Mouse (Mus musculus) induced T-regulatory cell, adult 2 months (primary cell): ENCODE measurements at regions not wholly inside any gene's neighbourhood (a gene's known extent, or its start where the extent isn't known, plus 50 kb on each side); places are given as distances from the start of the nearest gene placed in this dataset.

Source experiments
- DNase-seq: peaks from one replicate; pipeline ENCODE4 v3.0.0-alpha.2; 2012; ENCODE audit warnings: low read depth

- DNase-seq, result no peak
Observed at GRCm38 (mm10) chr10:56893210-56893705, 516.1 kb downstream of the Gja1 start.

DNA sequence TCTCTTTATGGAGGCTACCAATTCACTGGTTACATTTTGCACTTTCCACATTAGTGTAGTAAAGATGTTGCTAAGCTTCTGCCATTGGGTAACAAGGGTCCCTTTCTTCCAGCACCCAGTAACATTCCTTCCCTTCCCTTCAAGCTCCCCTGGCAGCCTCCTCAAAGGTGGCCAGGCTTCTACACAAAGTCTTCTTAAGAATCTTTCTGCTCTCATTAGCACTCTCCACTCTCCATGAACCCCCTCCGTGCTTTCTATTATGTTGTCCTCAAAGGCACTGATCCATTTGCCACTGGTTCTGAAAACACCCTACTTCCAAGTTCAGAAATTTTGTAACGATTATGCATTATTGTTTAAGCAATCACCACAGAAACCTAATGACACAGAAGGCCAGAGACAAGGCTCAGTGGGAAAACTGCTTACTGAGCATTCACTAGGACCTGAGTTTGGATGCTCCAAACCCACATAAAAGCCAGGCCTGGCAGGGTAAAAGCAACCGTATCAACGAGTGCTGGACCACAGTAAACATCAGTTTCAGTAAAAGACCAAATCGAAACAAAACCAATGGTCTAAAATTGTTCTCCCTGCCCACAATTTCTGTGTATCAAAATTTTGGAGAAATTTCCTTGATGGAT, 522.6 kb downstream of the Gja1 start:
- DNase-seq, result no peak

DNA sequence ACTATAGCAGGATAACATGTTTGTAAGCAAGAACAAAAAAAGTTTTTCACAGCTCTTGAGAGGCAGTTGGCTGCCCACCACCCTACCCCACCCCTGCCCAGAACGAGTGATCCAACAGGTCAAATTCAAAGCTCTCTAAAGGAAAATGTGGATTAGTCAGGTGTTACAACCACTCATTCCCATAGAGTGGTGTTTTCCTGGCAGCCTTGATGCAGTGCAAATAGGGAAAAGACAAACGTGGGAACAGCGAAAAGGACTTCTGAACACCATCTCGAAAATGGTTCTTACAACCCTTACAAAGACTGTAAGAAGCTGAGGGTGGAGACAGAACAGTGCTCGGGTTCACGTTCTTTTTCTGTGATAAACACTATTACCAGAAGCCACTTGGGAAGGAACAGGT, 523.8 kb downstream of the Gja1 start:
- DNase-seq, result no peak

- no peak for DNase-seq
Observed at GRCm38 (mm10) chr10:56912711-56913110, 535.6 kb downstream of the Gja1 start.

- DNase-seq, result no peak
Observed at GRCm38 (mm10) chr10:56914103-56914502, 537.0 kb downstream of the Gja1 start.

DNA sequence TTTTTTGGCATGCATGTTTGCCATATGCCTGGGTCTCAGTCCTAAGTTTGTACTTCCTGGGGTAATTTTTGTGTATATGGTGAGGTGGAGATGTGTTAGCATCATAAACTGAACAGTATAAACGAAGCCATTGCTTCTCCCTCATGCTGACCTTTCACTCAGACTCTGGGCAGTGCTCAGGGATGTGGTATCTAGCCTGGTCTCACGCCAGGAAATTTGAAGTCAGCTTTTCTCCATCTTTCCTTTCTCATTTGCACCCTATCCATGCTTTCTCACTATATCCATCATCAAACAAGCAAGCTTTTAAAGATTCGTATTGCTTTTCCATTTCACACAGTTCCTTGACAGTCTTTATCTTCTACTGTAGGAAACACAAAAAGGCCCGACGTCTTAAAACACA, 541.3 kb downstream of the Gja1 start:
- DNase-seq, result no peak

- no peak for DNase-seq
Observed at GRCm38 (mm10) chr10:56920711-56921672, 543.9 kb downstream of the Gja1 start.

- no peak for DNase-seq
Observed at GRCm38 (mm10) chr10:56935174-56935573, 551.0 kb upstream of the Hsf2 start.

DNA sequence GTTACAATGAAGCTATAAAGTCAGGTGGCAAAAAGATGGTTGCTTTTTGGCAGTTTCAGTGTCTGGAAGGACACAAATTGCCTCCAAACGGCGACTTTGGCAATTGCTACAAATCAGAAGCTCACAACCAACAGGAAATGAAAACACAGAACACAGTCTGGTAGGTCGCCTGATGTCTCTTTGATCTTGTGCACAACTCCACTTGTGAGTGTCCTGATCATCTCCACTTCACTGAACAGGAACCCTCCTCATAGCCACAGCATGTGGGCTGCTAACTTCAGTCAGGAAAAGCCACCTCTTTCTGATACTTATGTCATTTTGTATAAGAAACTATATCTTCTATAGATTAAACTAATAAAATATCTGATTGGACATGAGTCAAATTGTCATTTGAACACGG, 544.2 kb upstream of the Hsf2 start:
- no peak for DNase-seq

- no peak for DNase-seq
Observed at GRCm38 (mm10) chr10:56944434-56945145, 541.6 kb upstream of the Hsf2 start.

- no peak for DNase-seq
Observed at GRCm38 (mm10) chr10:56956728-56957127, 529.5 kb upstream of the Hsf2 start.

- DNase-seq, result no peak
Observed at GRCm38 (mm10) chr10:56962096-56962807, 523.9 kb upstream of the Hsf2 start.

DNA sequence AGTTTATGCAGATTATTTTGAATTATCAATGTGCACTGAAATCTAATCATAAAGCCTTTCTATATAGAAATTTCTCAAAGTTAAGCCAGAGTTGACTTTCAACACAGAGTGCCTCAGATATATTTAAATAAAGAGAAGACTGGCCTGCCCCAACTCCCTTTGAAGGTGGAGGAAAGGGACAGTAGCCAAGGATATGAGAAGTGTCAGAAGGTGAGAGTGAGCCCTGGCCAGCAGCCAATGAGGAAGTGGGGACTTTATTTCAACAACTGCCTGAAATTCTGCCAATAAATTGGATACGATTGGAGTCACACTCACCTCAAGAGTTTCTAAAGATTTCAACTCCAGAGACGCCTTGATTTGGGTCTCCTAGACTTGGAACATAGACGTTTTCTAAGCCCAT, 523.0 kb upstream of the Hsf2 start:
- no peak for DNase-seq

DNA sequence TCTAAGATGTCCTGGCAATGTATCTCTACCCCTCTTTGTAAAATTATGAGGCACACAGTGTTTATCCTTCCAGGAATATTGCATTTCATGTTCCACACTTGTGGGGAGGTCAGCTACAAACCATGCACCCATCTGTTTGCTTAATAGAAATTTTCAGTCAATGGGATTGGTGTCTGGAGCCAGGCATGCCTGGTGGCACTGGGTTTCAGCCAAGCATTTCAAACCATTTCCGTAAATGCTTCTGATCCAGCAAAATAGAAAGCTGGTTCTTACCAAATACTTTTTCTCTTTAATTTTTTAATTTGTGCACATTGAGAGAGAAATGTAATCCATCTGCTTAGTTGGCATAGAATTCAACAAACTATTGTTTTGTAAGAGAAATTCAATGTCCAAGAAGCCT, 517.3 kb upstream of the Hsf2 start:
- DNase-seq, result no peak

GRCm38 (mm10) chr10:56974812-56975211, 511.4 kb upstream of the Hsf2 start:
- no peak for DNase-seq

- DNase-seq, result no peak
Observed at GRCm38 (mm10) chr10:56979601-56980000, 506.6 kb upstream of the Hsf2 start.

DNA sequence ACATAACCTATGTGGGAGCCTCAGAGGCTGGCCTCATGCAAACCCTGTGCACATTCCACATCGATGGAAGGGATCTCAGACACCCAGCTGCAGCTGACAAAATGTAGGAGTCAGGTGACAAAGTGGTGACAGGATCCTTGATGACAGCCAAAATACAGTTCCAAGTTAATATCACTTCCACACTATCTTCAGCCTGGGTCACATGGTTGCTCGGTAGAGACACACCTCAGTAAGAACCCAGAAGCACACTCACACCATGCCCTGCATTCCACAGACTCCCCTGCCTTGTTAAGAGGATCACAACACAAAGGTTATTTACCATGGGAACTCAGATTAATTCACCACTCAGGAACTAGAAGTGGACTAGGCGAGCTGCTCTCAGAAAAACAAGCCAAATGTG, 505.4 kb upstream of the Hsf2 start:
- DNase-seq, result no peak

DNA sequence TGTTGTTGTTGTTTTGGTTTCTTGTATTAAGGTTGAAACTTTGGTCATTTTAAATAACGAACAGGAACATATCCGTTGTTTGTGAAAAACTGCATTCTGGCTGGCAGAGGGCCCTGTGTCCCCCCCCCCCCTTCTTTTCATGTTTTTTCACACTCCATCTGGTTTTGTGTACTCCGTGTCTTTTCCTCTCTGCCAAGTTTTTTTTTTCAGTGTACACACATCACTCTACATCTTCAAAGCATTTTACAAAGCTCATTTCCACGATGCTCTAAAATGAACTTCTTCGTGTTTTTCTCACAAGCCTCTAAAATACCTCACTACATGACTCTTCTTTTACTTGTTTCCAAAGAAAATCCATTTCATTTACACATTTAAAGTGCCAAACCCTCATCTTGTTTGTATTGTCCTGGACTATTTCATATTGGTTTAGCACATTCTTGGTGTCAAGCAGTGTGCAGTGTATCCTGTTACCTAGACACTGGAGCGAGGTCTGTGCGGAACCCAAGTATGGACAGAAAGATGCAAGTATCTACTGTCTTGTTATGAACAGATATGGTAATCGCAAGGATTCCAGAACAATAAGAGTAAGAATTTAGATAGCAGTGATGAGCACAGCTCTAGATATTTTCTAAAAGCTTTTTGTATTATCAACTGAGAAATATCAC, 503.5 kb upstream of the Hsf2 start:
- DNase-seq, result no peak

GRCm38 (mm10) chr10:56994969-56995368, 491.2 kb upstream of the Hsf2 start:
- no peak for DNase-seq

DNA sequence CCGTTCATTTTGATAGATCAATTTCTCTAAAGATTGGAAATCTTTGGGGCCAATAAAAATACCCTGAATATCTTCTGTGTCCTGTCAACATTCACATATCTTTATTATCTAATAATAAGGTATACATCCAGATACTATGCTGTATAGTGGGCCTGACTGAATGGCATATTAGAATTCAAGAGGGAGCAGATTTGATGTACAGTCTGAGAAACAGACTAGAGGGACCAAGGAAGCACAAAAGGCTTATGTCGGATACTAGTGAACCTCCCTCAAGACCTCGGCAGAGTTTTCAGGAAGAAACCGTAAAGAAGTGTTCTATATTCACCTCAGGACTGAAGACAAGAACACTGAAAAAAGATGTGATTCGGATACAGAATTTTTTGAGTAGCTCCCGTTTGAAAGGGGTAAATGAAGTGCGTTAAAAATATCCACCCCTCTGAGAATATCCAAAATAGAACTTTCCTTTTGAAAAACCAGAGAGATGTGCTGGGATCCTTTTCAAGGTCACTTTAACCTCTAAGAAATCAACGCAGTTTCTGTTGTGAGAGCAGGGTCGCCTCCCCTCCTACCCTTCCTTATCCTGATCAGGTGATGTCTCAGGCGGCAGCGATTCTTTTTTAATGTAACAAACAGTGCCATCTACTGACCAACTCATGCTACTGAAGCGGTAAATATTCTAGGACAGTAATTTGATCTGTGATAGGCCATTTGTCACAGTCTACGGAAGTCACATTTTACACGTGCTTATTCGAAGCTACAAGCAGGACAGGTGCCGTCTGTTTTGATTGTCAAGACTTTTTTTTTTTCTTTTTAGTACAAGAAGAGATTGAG, 485.1 kb upstream of the Hsf2 start:
- DNase-seq, result peak; percentile 27

DNA sequence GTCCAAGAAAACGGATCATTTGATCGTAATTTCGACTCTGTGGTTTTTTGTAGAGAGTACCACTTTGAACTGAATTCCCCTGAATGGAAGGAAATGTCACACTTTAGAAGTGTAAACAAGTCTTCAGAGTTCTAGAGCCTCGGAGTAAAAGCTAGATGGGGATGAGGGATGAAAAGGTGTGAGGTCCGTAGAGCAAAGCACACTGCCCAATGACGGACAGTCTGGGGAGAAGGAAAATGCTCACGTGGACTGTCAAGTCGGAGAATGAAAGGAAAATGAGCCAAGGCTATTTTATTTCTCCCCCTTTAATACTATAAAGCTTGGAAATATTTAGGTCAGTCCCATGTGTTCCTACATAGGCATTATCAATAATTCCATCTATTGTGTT, 484.5 kb upstream of the Hsf2 start:
- no peak for DNase-seq
